Mouse (Mus musculus): Measurements from ENCODE around the gene Polg. TPM values are rescaled to one million over a fixed set of nuclear protein-coding genes. Genes with fewer than 3 reads are reported as not detected.

Gene Polg
- total and polyA plus RNA-seq, 2 experiments from 2014 or later, result 19.4 to 52.9 TPM

DNA sequence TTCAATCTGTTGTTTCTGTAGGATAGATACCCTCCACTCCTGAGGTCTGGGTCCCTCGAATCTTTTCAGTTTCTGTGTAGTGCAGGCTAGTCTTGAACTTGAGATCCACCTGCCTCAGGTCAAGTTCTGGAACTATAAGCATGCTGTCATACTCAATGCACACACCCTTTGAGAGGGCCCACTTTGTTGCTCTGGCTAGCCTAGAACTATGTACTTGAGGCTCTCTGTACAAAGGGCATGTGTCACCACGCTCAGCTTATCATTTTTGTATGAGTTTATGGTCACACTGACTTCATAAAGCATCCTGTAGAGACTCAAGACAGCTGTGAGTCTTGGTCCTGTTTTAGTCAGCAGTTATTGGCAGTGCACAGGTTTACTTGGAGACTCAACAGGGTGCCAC is 19.1 kb downstream of the Polg start:
- WGBS, result 89% methylated on average over 2 of the region's 2 CpGs
- no peak for TF ChIP-seq CTCF (IDR thresholded peaks at IDR 0.05; ENCODE audit: low read depth)
- Histone ChIP-seq H3K27me3 (ENCODE audit: insufficient read depth, low read length) (no peaks in the 10 kb centered on the region), H3K4me3 (ENCODE audit: low read depth, low read length) (no peak overlapping the region), H3K4me1 (ENCODE audit: insufficient read depth) (no peaks in the 10 kb centered on the region), H3K9me3 (ENCODE audit: low read length) (no peaks in the 10 kb centered on the region), H3K36me3 (ENCODE audit: insufficient read depth) (peaks cover 52% of the 10 kb centered on the region), H3K4me2 (ENCODE audit: low read depth) (no peak overlapping the region), H3K9ac (no peak overlapping the region), H3K27ac (ENCODE audit: low read depth, low read length) (no peak overlapping the region)
- DNase-seq (no peak), ATAC-seq (no peak)

DNA sequence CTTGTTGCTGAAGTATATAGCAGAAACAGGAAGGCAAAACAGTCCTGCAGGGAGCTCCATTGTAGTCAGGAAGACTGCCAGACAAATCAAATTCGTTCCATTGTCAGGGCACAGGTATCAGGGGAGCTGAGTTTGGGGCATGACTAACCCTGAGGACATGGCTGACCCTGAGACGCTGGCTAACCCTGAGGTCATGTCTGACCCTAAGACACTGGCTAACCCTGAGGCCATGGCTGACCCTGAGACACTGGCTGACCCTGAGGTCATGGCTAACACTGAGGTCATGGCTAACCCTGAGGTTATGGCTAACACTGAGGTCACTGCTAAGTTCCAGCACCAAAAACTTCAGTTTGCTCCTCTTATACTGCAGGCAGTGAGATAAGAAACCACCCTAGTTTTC is 26.1 kb downstream of the Polg start:
- Histone ChIP-seq H3K9ac (no peak overlapping the region), H3K9me3 (ENCODE audit: low read length) (no peaks in the 10 kb centered on the region), H3K4me3 (ENCODE audit: low read depth, low read length) (no peak overlapping the region), H3K27ac (ENCODE audit: low read depth, low read length) (no peak overlapping the region), H3K36me3 (ENCODE audit: insufficient read depth) (peaks cover 6% of the 10 kb centered on the region; the same call in 1 of the 2 replicates), H3K4me1 (ENCODE audit: insufficient read depth) (no peaks in the 10 kb centered on the region), H3K4me2 (ENCODE audit: low read depth) (no peak overlapping the region), H3K27me3 (ENCODE audit: insufficient read depth, low read length) (no peaks in the 10 kb centered on the region)
- DNase-seq (no peak), ATAC-seq (no peak)
- no peak for TF ChIP-seq CTCF (IDR thresholded peaks at IDR 0.05; ENCODE audit: low read depth)
- 90% methylated on average over 2 of the region's 2 CpGs for WGBS

DNA sequence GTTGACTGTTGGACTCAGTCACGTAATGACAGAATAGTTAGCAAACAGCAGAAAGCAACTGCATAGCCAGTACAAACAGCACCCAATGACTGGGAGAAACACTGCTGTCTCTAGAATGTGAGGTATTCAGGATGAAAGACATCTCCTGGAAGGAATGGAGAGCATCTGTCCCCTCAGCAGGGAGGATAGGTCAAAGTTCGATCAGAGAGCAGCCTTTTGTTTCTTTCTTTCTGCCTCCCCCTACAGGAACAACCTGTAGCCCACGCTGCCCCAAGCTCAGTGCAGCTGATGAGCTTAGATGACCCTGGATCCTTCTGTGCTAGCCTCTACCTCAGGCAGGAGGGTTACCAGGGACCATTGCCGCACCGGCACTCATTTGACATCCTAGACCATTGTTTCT is 37.9 kb downstream of the Polg start:
- Histone ChIP-seq H3K9me3 (ENCODE audit: low read length) (no peaks in the 10 kb centered on the region), H3K9ac (no peak overlapping the region), H3K27ac (ENCODE audit: low read depth, low read length) (no peak overlapping the region), H3K36me3 (ENCODE audit: insufficient read depth) (no peaks in the 10 kb centered on the region), H3K27me3 (ENCODE audit: insufficient read depth, low read length) (no peaks in the 10 kb centered on the region), H3K4me2 (ENCODE audit: low read depth) (no peak overlapping the region), H3K4me1 (ENCODE audit: insufficient read depth) (no peaks in the 10 kb centered on the region), H3K4me3 (ENCODE audit: low read depth, low read length) (no peak overlapping the region)
- DNase-seq, result no peak
- ATAC-seq, result no peak
- 65% methylated on average over 5 of the region's 5 CpGs for WGBS
- TF ChIP-seq CTCF (IDR thresholded peaks at IDR 0.05; ENCODE audit: low read depth), result no peak

DNA sequence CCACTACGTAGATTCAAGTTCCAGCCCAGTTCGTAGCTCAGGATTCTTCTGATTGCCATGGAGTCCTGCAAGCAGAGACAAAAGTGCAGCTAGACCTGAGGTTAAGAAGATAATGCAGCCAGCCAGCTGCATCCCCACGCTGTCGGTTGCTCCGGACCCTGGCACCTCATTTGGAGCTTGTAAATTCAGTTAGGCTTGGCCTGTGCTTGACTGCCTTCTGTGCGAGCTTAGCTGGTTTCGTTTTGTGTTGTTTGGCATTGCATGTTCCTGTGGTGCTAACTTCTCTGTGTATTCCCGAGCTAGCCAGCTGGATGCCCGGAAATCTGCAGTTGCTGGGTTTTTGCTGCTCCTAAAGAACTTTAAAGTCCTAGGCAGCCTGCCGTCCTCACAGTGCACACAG is 40.4 kb downstream of the Polg start:
- ATAC-seq, result peak; percentile 43; the same call in 1 of the 2 replicates
- Histone ChIP-seq H3K9ac (no peak overlapping the region), H3K4me2 (ENCODE audit: low read depth) (no peak overlapping the region), H3K4me1 (ENCODE audit: insufficient read depth) (no peaks in the 10 kb centered on the region), H3K4me3 (ENCODE audit: low read depth, low read length) (no peak overlapping the region), H3K27me3 (ENCODE audit: insufficient read depth, low read length) (no peaks in the 10 kb centered on the region), H3K27ac (ENCODE audit: low read depth, low read length) (peak overlapping the region; percentile 21; the same call in 1 of the 2 replicates), H3K9me3 (ENCODE audit: low read length) (no peaks in the 10 kb centered on the region), H3K36me3 (ENCODE audit: insufficient read depth) (no peaks in the 10 kb centered on the region)
- TF ChIP-seq CTCF (IDR thresholded peaks at IDR 0.05; ENCODE audit: low read depth), result no peak
- 66% methylated on average over 10 of the region's 10 CpGs for WGBS
- DNase-seq, result peak; percentile 5

DNA sequence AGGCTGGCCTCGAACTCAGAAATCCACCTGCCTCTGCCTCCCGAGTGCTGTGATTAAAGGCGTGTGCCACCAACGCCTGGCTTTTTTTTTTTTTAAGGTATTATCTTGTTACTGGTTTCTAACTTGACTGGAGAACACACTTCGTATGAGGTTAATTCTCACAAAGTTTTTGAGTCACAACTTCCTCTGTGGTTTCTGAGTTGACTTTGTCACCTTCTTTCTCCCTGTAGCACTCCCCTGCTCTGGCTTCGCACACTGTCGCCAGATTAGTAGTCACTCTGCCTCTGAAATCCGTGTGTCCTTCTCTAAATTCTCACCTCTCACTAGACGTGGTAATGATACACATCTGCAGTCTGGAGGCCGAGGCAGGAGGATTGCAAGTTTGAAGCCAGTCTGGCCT is 43.3 kb downstream of the Polg start:
- Histone ChIP-seq H3K4me3 (ENCODE audit: low read depth, low read length) (no peak overlapping the region), H3K9ac (no peak overlapping the region), H3K4me2 (ENCODE audit: low read depth) (no peak overlapping the region), H3K9me3 (ENCODE audit: low read length) (no peaks in the 10 kb centered on the region), H3K27ac (ENCODE audit: low read depth, low read length) (no peak overlapping the region), H3K4me1 (ENCODE audit: insufficient read depth) (no peaks in the 10 kb centered on the region), H3K36me3 (ENCODE audit: insufficient read depth) (no peaks in the 10 kb centered on the region), H3K27me3 (ENCODE audit: insufficient read depth, low read length) (no peaks in the 10 kb centered on the region)
- no peak for ATAC-seq
- 97% methylated on average over 10 of the region's 10 CpGs for WGBS
- no peak for DNase-seq
- no peak for TF ChIP-seq CTCF (IDR thresholded peaks at IDR 0.05; ENCODE audit: low read depth)

DNA sequence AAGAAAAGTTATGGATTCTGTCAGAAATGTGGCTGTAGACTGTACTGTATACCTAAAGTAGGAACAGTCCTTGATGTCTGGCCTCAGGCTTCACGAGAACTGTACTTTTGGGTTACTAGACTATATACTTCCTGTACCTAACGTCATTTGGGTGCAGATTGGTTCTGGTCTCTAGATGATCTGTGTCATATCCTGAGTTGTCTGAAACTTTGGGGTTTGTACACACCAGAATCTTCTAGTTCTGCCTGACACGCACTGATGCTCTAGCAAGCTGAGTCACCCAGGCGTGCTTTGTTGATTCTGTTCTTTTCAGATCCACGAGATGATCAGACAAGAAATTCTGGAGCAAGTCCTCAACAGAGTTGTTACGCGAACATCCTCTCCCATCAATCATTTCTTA is 46.2 kb downstream of the Polg start:
- Histone ChIP-seq H3K9me3 (ENCODE audit: low read length) (no peaks in the 10 kb centered on the region), H3K4me2 (ENCODE audit: low read depth) (no peak overlapping the region), H3K4me3 (ENCODE audit: low read depth, low read length) (no peak overlapping the region), H3K9ac (no peak overlapping the region), H3K4me1 (ENCODE audit: insufficient read depth) (no peaks in the 10 kb centered on the region), H3K36me3 (ENCODE audit: insufficient read depth) (no peaks in the 10 kb centered on the region), H3K27me3 (ENCODE audit: insufficient read depth, low read length) (no peaks in the 10 kb centered on the region), H3K27ac (ENCODE audit: low read depth, low read length) (no peak overlapping the region)
- TF ChIP-seq CTCF (IDR thresholded peaks at IDR 0.05; ENCODE audit: low read depth), result no peak
- ATAC-seq, result no peak
- WGBS, result 95% methylated on average over 7 of the region's 7 CpGs
- DNase-seq, result no peak

DNA sequence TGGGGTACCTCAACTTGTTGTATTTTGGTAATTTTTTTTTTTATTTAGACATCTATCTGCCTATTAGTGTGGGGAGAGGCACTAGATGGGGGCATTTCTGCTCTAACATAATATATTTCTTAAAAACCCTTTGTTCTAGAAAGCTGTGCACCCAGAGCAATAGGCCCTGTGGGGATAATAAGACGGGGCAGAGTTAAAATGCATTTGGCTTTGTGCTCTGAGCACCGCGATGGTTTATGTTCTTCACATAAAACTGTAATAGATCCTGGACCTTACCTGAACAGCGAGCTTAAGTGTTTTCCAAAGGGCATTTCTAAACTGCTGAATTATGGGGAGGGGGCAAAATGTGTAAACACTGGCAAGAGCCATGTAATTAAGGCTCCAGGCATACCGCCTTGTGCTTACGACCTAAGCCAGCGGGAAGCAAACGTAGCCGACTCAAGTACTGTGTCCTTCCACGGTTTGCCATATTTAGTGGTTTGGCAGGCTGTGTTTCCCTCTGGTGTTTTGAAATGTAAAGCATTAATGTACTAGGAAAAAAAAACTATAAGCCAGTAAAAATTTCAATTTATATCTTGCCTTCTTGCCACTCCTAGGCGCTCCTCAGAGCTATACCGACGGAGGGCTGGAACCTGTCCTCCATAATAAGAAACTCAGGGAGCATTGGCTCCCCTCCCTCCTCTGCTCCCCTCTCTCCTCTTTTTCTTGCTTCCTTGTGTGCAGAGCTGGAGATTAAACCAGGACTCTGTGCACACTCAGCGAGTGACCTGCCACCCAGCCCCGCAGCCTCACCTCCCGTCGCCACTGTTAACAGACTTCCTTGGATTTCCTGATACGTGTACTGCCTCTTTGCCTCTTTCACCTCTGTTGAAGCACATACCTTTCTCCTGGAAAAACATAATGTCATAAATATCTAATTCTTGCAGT is 51.5 kb downstream of the Polg start:
- TF ChIP-seq CTCF (IDR thresholded peaks at IDR 0.05; ENCODE audit: low read depth), result no peak
- no peaks in the 10 kb centered on the region for H3K27me3 ChIP-seq (ENCODE audit: insufficient read depth, low read length)
- H3K36me3 ChIP-seq (ENCODE audit: insufficient read depth), result no peaks in the 10 kb centered on the region
- no peaks in the 10 kb centered on the region for H3K4me1 ChIP-seq (ENCODE audit: insufficient read depth)
- no peak overlapping the region for H3K4me3 ChIP-seq (ENCODE audit: low read depth, low read length)
- ATAC-seq (no peak), DNase-seq (peak; percentile 13)
- no peak overlapping the region for H3K27ac ChIP-seq (ENCODE audit: low read depth, low read length)
- H3K9ac ChIP-seq, result no peak overlapping the region
- H3K4me2 ChIP-seq (ENCODE audit: low read depth), result no peak overlapping the region
- WGBS, result 80% methylated on average over 18 of the region's 18 CpGs
- no peaks in the 10 kb centered on the region for H3K9me3 ChIP-seq (ENCODE audit: low read length)
